29 mouse cellular contexts compared by ENCODE assay signal in the genomic region with DNA sequence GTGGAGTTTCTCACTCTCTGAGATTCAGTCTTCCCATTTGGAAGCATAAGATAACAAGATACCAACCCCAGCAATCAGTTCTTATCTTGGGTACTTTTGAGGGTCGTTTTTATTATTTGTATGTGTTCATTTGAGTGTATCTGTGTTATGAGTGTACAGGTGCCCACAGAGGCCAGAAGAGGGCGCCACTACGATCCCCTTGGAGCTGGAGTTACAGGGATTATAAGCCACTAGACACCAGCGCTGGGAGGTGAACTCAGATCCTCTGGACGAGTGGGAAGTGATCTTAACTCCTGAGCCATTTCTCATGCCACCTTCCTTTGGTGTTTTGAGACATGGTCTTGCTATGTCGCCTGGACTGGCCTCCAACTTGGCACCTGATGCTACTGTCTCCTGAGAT.
DNase-seq lines count a peak whose midpoint lies in the region; ATAC-seq and TF ChIP-seq lines count a peak whose summit lies in the region.
"Had no signal": no experiment of that assay in that cellular context is flagged by ENCODE, and none has a peak within 500 bp of the region (broad histone marks: within the 10 kb centered on the region; RNA-seq: fewer than 3 reads in every experiment).

No protein-coding gene starts in this region.

- no peak for TF ChIP-seq POLR2A in ES-Bruce4 (IDR thresholded peaks at IDR 0.05; ENCODE audit: insufficient read depth, low read length)

- 83% methylated on average over 6 of the region's 6 CpGs for WGBS in intestine, postnatal 0 days
- 81% methylated on average over 6 of the region's 6 CpGs for WGBS in intestine, embryonic 15.5 days
- WGBS in lung, postnatal 0 days: 75% methylated on average over 6 of the region's 6 CpGs
- WGBS in neural tube, embryonic 15.5 days: 88% methylated on average over 6 of the region's 6 CpGs

- H3K4me1 ChIP-seq in intestine, postnatal 0 days (replicated peaks; ENCODE audit: control insufficient read depth, insufficient read depth, low read length): no peaks in the 10 kb centered on the region
- H3K4me1 ChIP-seq in intestine, embryonic 15.5 days (replicated peaks): 0 out of 2 replicates have a peak, but pooled peaks cover 2% of the 10 kb centered on the region
- H3K4me1 ChIP-seq in lung, postnatal 0 days (ENCODE audit: insufficient read depth, low read depth, low read length): no peaks in the 10 kb centered on the region
- no peaks in the 10 kb centered on the region for H3K4me1 ChIP-seq in ES-Bruce4 (ENCODE audit: control insufficient read depth, insufficient read depth, low read length)
- peaks cover 9% of the 10 kb centered on the region for H3K4me1 ChIP-seq in neural tube, embryonic 15.5 days
- H3K4me1 ChIP-seq: embryonic facial prominence, embryonic 10.5 days had no signal

- H3K36me3 ChIP-seq in intestine, postnatal 0 days (ENCODE audit: control insufficient read depth, insufficient read depth): no peaks in the 10 kb centered on the region
- no peaks in the 10 kb centered on the region for H3K36me3 ChIP-seq in intestine, embryonic 15.5 days
- no peaks in the 10 kb centered on the region for H3K36me3 ChIP-seq in lung, postnatal 0 days (ENCODE audit: insufficient read depth, low read length)
- no peaks in the 10 kb centered on the region for H3K36me3 ChIP-seq in ES-Bruce4 (ENCODE audit: control insufficient read depth, insufficient read depth, low read length, poor library complexity, severe bottlenecking)
- H3K36me3 ChIP-seq in neural tube, embryonic 15.5 days: no peaks in the 10 kb centered on the region
- H3K36me3 ChIP-seq: embryonic facial prominence, embryonic 10.5 days; embryonic facial prominence, embryonic 15.5 days; forebrain, embryonic 12.5 days; G1E; hindbrain, embryonic 13.5 days; liver, embryonic 15.5 days; midbrain, embryonic 15.5 days; neural tube, embryonic 12.5 days had no signal

- no peak overlapping the region for H3K9ac ChIP-seq in intestine, postnatal 0 days (ENCODE audit: low read depth, low read length)
- H3K9ac ChIP-seq in intestine, embryonic 15.5 days: no peak overlapping the region
- H3K9ac ChIP-seq in lung, postnatal 0 days (replicated peaks; ENCODE audit: low read depth): no peak overlapping the region
- no peak overlapping the region for H3K9ac ChIP-seq in ES-Bruce4 (ENCODE audit: low read depth, poor library complexity, severe bottlenecking)
- no peak overlapping the region for H3K9ac ChIP-seq in neural tube, embryonic 15.5 days (replicated peaks)
- H3K9ac ChIP-seq: embryonic facial prominence, embryonic 15.5 days; forebrain, embryonic 12.5 days; forebrain, postnatal 0 days; hindbrain, embryonic 13.5 days; liver, embryonic 15.5 days; midbrain, embryonic 15.5 days; neural tube, embryonic 12.5 days had no signal

- TF ChIP-seq CTCF in intestine, postnatal 0 days (IDR thresholded peaks at IDR 0.05; ENCODE audit: low read depth): peak; percentile 39; the same call in 1 of the 2 replicates
- peak; percentile 10; the same call in 1 of the 2 replicates for TF ChIP-seq CTCF in lung, postnatal 0 days (IDR thresholded peaks at IDR 0.05)
- TF ChIP-seq CTCF in ES-Bruce4 (IDR thresholded peaks at IDR 0.05; ENCODE audit: low read depth, low read length): peak; percentile 12

- ATAC-seq in intestine, postnatal 0 days: no peak
- ATAC-seq in intestine, embryonic 15.5 days: no peak
- ATAC-seq in lung, postnatal 0 days: no peak
- no peak for ATAC-seq in monocyte, adult 5-6 weeks (replicated peaks; ENCODE audit: insufficient number of reproducible peaks, low FRiP score, low TSS enrichment, poor library complexity, severe bottlenecking)
- no peak for ATAC-seq in neural tube, embryonic 15.5 days (ENCODE audit: low FRiP score)
- ATAC-seq: forebrain, postnatal 0 days; midbrain, embryonic 15.5 days; Patski had no signal

- TF ChIP-seq EP300 in lung, postnatal 0 days (IDR thresholded peaks at IDR 0.05): no peak
- TF ChIP-seq EP300 in ES-Bruce4 (IDR thresholded peaks at IDR 0.05; ENCODE audit: insufficient read depth, low read depth, low read length): no peak

- H3K9me3 ChIP-seq in intestine, postnatal 0 days (ENCODE audit: control insufficient read depth): no peaks in the 10 kb centered on the region
- no peaks in the 10 kb centered on the region for H3K9me3 ChIP-seq in intestine, embryonic 15.5 days
- no peaks in the 10 kb centered on the region for H3K9me3 ChIP-seq in lung, postnatal 0 days (ENCODE audit: low read length)
- H3K9me3 ChIP-seq in ES-Bruce4 (replicated peaks; ENCODE audit: control insufficient read depth, insufficient read depth, low read length, poor library complexity, severe bottlenecking): no peaks in the 10 kb centered on the region
- H3K9me3 ChIP-seq in neural tube, embryonic 15.5 days (replicated peaks): no peaks in the 10 kb centered on the region
- H3K9me3 ChIP-seq: embryonic facial prominence, embryonic 10.5 days; embryonic facial prominence, embryonic 15.5 days; forebrain, embryonic 12.5 days; hindbrain, embryonic 13.5 days; liver, embryonic 15.5 days; midbrain, embryonic 15.5 days; neural tube, embryonic 12.5 days had no signal

- H3K4me3 ChIP-seq in intestine, postnatal 0 days (ENCODE audit: low read depth, low read length): no peak overlapping the region
- H3K4me3 ChIP-seq in intestine, embryonic 15.5 days (replicated peaks): no peak overlapping the region
- H3K4me3 ChIP-seq in lung, postnatal 0 days (ENCODE audit: low read depth, low read length): no peak overlapping the region
- H3K4me3 ChIP-seq in ES-Bruce4 (ENCODE audit: low read depth, low read length): no peak overlapping the region
- no peak overlapping the region for H3K4me3 ChIP-seq in neural tube, embryonic 15.5 days (replicated peaks)
- H3K4me3 ChIP-seq: embryonic facial prominence, embryonic 10.5 days; embryonic facial prominence, embryonic 15.5 days; forebrain, embryonic 12.5 days; hindbrain, embryonic 13.5 days; liver, embryonic 15.5 days; midbrain, embryonic 15.5 days; myocyte; neural tube, embryonic 12.5 days had no signal

- H3K27ac ChIP-seq in intestine, postnatal 0 days (ENCODE audit: low read depth, low read length): no peak overlapping the region
- no peak overlapping the region for H3K27ac ChIP-seq in intestine, embryonic 15.5 days
- no peak overlapping the region for H3K27ac ChIP-seq in lung, postnatal 0 days (ENCODE audit: low read length)
- no peak overlapping the region for H3K27ac ChIP-seq in ES-Bruce4 (ENCODE audit: insufficient read depth, low read length)
- no peak overlapping the region for H3K27ac ChIP-seq in neural tube, embryonic 15.5 days (replicated peaks)
- H3K27ac ChIP-seq: embryonic facial prominence, embryonic 10.5 days; embryonic facial prominence, embryonic 15.5 days; forebrain, embryonic 12.5 days; hindbrain, embryonic 13.5 days; liver, embryonic 15.5 days; midbrain, embryonic 15.5 days; neural tube, embryonic 12.5 days had no signal

- no peak for DNase-seq in lung, postnatal 0 days (ENCODE audit: low spot score)
- no peak for DNase-seq in lung, postnatal 36 days
- DNase-seq in R1 (ENCODE audit: low read depth, low spot score): peak; percentile 46
- DNase-seq: adrenal gland, adult 8-10 months; cerebellum, adult 2 months; cerebellum, postnatal 25 days; forebrain, postnatal 0 days; heart, postnatal 4 days; kidney, adult 18-20 months; kidney, postnatal 4 days; layer of hippocampus, postnatal 36 days; left cerebral cortex, postnatal 4 days; liver; right cerebral cortex, postnatal 4 days had no signal

- no peak overlapping the region for H3K4me2 ChIP-seq in intestine, postnatal 0 days (replicated peaks; ENCODE audit: low read depth)
- H3K4me2 ChIP-seq in intestine, embryonic 15.5 days (replicated peaks): no peak overlapping the region
- H3K4me2 ChIP-seq in lung, postnatal 0 days (replicated peaks; ENCODE audit: low read depth, low read length): no peak overlapping the region
- H3K4me2 ChIP-seq in neural tube, embryonic 15.5 days: no peak overlapping the region
- H3K4me2 ChIP-seq: embryonic facial prominence, embryonic 15.5 days; forebrain, embryonic 12.5 days; hindbrain, embryonic 13.5 days; liver, embryonic 15.5 days; midbrain, embryonic 15.5 days; neural tube, embryonic 12.5 days had no signal

- H3K27me3 ChIP-seq in intestine, postnatal 0 days (replicated peaks; ENCODE audit: control insufficient read depth, insufficient read depth, low read length): no peaks in the 10 kb centered on the region
- no peaks in the 10 kb centered on the region for H3K27me3 ChIP-seq in intestine, embryonic 15.5 days (replicated peaks)
- no peaks in the 10 kb centered on the region for H3K27me3 ChIP-seq in lung, postnatal 0 days (replicated peaks; ENCODE audit: insufficient read depth, low read length)
- no peaks in the 10 kb centered on the region for H3K27me3 ChIP-seq in ES-Bruce4 (ENCODE audit: control insufficient read depth, insufficient read depth, low read length, poor library complexity, severe bottlenecking)
- H3K27me3 ChIP-seq in neural tube, embryonic 15.5 days (replicated peaks): no peaks in the 10 kb centered on the region
- H3K27me3 ChIP-seq: embryonic facial prominence, embryonic 15.5 days; forebrain, embryonic 12.5 days; hindbrain, embryonic 13.5 days; liver, embryonic 15.5 days; midbrain, embryonic 15.5 days; neural tube, embryonic 12.5 days; Patski had no signal
